Mouse (Mus musculus) embryonic fibroblast, embryonic 13.5 days (primary cell): ENCODE data around the gene Pacsin1.
A peak's percentile ranks its signal among the peaks of the same experiment; 100 is the strongest.

Experiments used
- CTCF ChIP-seq: IDR thresholded peaks from 2 replicates; pipeline ENCODE4 v1.5.1; 2011; ENCODE audit warnings: mild to moderate bottlenecking, control low read depth, low read length, moderate library complexity, borderline replicate concordance; ENCODE audit not compliant: insufficient read depth
- POLR2A ChIP-seq: IDR thresholded peaks from 2 replicates; pipeline ENCODE4 v1.6.1; 2011; ENCODE audit warnings: low read depth, mild to moderate bottlenecking, control low read depth, low read length, moderate library complexity

DNA sequence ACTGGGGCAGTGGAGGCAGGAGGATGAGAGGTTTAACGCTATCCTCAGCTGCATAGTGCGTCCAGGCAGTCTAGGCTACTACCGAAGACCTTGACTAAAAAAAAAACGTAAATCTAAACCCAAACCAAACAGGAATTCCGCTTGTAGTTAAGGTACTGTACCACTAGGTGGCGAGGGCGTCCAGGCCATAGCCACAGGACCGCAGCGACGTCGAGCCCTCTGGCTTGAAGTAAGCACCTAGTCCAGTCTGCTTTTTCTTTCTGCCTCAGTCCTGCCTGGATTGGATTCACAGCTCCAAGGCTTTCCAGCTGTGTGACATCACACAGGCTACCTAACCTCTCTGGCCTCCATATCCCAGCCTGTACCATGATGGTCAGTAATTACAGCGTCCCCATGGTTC is 5.1 kb upstream of the Pacsin1 start:
- TF ChIP-seq CTCF (peak; percentile 96), POLR2A (no peak)
